Mouse (Mus musculus): ENCODE data around the gene Exd2. TPM values are rescaled to one million over a fixed set of nuclear protein-coding genes. Genes with fewer than 3 reads are reported as not detected.

Gene Exd2
- polyA plus RNA-seq, 2 experiments from 2014 or later: 17.7 to 35.3 TPM

- ATAC-seq: no peak
Measured at GRCm38 (mm10) chr12:80498356-80498755, 35.5 kb downstream of the Exd2 start.

DNA sequence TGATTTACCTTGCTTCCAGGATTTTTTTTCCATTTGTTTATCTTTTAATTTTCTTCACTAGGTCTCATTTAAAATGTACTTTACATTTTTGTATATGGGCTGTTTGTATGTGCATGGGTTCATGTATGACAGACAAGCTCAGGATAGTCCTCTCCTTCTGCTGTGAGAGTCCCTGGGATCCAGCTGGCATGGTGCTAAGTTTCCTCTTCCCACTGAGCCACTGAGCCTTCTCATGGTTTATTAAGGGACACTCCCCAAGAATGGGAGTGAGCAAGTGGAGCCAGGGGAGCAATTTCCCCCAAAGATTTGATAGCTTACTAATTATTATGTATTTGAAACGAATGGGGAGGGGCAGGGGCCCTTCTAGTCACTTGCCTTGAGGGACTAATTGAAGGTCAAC, 37.6 kb downstream of the Exd2 start:
- no peak for ATAC-seq

DNA sequence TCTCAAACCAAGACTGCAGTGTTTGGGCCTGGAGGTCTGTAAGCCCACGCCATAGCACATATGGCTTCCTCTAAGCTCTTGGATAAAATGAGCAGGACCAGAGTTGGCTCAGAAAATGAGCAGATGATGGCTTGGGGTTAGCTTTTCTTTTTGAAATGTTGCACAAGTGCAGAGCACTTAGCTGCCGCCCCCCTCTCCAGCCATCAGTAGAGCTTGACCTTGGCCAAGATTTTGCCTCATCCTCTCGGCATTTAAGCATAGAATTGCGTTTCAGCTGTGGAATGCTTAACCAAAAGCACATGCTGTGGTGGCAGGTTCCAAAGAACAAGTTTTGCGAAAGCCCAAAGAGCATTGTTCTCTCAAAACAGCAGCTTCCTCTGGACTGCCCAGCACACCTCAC, 41.8 kb downstream of the Exd2 start:
- no peak for ATAC-seq

- no peak for ATAC-seq
Measured at GRCm38 (mm10) chr12:80507041-80507745, 44.3 kb downstream of the Exd2 start.

GRCm38 (mm10) chr12:80517977-80518376, 55.1 kb downstream of the Exd2 start, which contains the start of gene Galnt16:
Gene Galnt16 (plus strand): TSS chr12:80518277.
- ATAC-seq: no peak

GRCm38 (mm10) chr12:80518393-80518756, 55.5 kb downstream of the Exd2 start:
- ATAC-seq: no peak

DNA sequence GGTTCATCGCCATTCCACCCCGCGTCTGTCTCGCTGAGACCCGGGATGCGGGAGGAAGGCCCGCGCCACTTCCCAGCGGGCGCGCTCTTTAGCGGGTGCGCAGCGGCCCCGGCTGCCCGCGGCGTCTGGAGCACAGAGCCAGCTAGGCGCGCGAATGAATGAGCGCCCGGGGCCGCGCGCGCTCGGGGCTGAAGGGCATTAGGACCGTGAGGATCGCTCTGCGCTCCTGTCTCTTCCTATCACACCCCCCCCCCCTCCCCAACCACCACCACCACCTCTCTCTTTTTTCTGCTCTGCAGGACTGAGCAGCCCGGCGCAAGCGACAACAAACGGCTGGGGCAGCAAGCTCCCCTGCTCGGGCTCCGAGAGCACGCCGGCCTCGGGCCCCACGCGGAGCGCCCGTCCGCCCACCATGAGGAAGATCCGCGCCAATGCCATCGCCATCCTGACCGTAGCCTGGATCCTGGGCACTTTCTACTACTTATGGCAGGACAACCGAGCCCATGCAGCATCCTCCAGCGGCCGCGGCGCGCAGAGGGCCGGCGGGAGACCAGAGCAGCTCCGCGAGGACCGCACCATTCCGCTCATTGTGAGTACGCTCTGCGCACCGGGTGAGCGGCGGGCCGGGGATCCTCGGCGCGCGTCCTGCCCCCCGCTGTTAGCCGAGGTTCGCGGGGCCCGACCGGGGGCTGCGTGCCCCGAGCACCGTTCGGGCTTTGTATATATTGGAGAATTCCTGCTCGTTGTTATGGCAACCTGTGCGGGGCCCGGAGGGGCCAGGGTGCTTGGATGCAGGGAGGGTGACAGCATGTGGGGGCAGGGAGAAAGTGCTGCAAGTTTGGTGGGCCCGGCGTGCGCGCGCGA, 56.1 kb downstream of the Exd2 start:
- ATAC-seq: no peak

GRCm38 (mm10) chr12:80519621-80520332, 56.9 kb downstream of the Exd2 start:
- ATAC-seq: no peak

DNA sequence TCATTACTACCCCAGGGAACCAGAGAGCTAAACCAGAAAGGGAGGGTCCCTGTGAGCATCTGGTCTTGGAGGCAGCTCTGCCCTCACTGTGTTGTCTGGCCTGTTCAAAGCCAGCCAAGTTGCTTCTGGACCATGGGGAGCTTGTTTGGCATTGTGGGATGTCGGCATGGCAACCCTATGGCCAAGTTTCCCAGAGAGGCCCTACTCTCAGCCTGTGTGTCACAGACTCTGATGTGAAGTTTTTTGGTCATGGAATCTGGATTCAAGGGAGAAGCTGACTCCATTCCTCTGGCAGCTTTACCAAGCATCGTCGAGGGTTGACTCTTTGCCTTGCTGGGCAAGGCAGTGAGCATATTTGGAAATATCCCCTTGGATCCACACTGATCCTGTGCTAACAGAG, 59.1 kb downstream of the Exd2 start:
- ATAC-seq: no peak

- ATAC-seq: no peak
Measured at GRCm38 (mm10) chr12:80524276-80524921, 61.5 kb downstream of the Exd2 start.

GRCm38 (mm10) chr12:80525513-80525912, 62.6 kb downstream of the Exd2 start:
- ATAC-seq: no peak

DNA sequence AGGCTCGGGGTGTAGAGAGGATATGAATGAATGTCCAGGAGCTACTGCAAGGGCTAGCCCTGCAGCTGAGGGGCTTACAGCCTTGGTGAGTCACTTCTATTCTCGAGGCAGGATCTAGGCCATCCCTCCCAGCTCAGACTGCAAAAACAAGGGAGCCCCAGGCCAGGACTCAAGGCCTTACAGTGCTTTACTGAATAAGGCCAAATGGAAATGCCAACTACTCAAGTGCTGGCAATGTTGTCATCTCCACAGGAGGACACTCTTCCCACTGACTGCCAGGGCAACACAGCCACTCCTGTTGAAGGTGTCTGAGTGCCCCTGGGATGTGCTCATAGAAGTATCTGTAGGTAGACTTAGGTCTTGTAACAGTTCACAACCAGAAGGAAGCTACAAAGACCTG, 63.6 kb downstream of the Exd2 start:
- ATAC-seq: no peak

DNA sequence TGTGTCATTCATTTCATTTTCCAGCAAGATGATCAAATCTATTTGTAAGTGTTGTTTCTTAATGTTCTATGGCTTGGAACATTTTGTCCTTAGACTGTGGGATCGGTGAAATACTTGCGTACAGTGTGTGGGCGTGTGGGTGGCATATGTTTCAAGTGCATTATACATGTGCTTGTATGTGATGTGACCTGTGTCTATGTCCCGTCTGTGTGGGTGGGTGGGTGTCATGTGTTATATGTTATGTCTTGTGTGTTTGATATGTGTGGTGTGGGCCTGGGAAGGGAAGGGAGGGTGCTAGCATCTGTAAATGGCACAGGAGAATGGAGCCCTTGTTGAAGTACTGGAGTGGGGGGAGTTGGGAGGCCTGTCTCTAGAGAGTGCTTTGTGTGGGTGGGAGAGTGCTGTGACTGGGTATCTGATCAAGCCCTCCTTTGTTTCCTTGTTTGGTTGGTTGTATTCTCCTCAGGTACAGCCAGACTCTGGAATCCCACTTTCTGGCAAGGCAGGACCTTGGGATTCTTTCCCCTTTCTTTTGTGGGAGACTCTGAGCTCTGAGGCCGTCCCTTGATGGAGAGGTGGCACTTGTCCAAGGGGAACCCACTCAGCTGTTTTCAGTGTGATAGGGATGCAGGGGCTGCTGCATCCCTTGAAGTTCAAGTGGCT, 65.0 kb downstream of the Exd2 start:
- ATAC-seq: no peak

- ATAC-seq: no peak
Measured at GRCm38 (mm10) chr12:80530052-80530451, 67.2 kb downstream of the Exd2 start.

- no peak for ATAC-seq
Measured at GRCm38 (mm10) chr12:80530630-80531029, 67.7 kb downstream of the Exd2 start.

DNA sequence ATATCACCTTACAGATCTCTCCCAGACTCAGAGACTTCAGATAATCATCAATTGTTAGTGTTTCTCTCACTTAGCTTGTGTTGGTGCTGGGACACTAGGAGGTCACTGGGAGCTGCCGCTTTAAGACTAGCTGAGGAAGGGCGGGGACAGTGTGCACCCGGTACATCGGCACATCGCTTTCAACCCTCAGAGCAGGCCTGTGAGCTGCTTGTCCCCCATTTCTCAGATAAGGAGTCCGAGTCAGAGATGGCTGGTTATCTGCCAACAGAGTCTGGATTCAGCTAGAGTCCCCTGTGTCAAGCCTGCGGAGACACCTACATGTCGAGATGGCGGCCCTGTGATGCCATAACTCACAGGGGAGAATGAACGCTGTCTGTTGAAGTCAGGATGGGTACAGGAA, 68.7 kb downstream of the Exd2 start:
- no peak for ATAC-seq

DNA sequence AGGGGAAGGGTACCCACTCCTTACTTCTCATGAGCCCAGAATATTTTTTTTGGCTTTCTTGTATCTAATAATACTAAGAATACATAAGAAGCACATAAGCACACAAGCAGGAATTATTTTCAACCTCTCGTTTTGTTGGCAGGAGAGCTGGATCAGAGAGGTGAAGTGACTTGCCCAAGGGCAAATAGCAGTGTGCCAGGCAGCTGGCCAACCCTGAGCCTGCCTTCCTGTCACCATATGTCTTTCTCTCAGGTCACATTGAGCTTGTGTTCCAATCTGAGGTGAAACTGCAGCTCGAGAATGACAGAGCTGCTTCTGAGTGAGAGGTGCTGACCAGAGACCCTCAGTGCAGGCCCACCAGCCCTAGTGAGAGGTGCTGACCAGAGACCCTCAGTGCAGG, 71.0 kb downstream of the Exd2 start:
- no peak for ATAC-seq

- ATAC-seq: no peak
Measured at GRCm38 (mm10) chr12:80537313-80537712, 74.4 kb downstream of the Exd2 start.

GRCm38 (mm10) chr12:80538311-80538710, 75.4 kb downstream of the Exd2 start:
- no peak for ATAC-seq

GRCm38 (mm10) chr12:80545310-80545709, 82.4 kb downstream of the Exd2 start:
- ATAC-seq: no peak

- no peak for ATAC-seq
Measured at GRCm38 (mm10) chr12:80549646-80550045, 86.8 kb downstream of the Exd2 start.

Data from CD4-positive, CD25-positive, alpha-beta regulatory T cell, adult 4 months (primary cell).